Mouse (Mus musculus) myocyte (in vitro differentiated cells): ENCODE data around the gene D030056L22Rik. TPM values are rescaled to one million over a fixed set of nuclear protein-coding genes. Genes with fewer than 3 reads are reported as not detected.
A peak's percentile ranks its signal among the peaks of the same experiment; 100 is the strongest.

ENCODE experiments used
- H3K27me3 ChIP-seq: one replicate; pipeline ENCODE4 v1.6.1; 2011; ENCODE audit not compliant: control insufficient read depth, insufficient read depth, insufficient read length
- H3K36me3 ChIP-seq: one replicate; pipeline ENCODE4 v1.6.1; 2011; ENCODE audit not compliant: control insufficient read depth, insufficient read depth
- H3K4me2 ChIP-seq: one replicate; pipeline ENCODE4 v1.6.1; 2011; ENCODE audit warnings: low read depth, control low read depth
- H3K4me3 ChIP-seq: one replicate; pipeline ENCODE4 v1.5.1; 2011; ENCODE audit warnings: mild to moderate bottlenecking, control low read depth, moderate library complexity
- H3K79me2 ChIP-seq: one replicate; pipeline ENCODE4 v1.6.1; 2011; ENCODE audit not compliant: control insufficient read depth, insufficient read depth
- H3ac ChIP-seq: one replicate; pipeline ENCODE4 v1.6.1; 2011; ENCODE audit not compliant: control insufficient read depth, insufficient read length
- CEBPB ChIP-seq: IDR thresholded peaks from 2 replicates; pipeline ENCODE4 v1.6.1; 2011; ENCODE audit warnings: mild to moderate bottlenecking, moderate library complexity; ENCODE audit not compliant: poor library complexity, insufficient read depth, severe bottlenecking
- E2F4 ChIP-seq: IDR thresholded peaks from one replicate; pipeline ENCODE4 v1.6.1; 2011; ENCODE audit warnings: mild to moderate bottlenecking, control low read depth, moderate library complexity; ENCODE audit not compliant: insufficient read depth
- MAX ChIP-seq: IDR thresholded peaks from one replicate; pipeline ENCODE4 v1.6.1; 2011; ENCODE audit warnings: low read depth, mild to moderate bottlenecking, control low read depth
- MYOD1 ChIP-seq, 3 experiments: IDR thresholded peaks; one replicate each; pipeline ENCODE4 v1.6.1; 2011; ENCODE audit warnings: control low read depth in 2 of 3, low read depth in 2 of 3, mild to moderate bottlenecking in 2 of 3, moderate library complexity in 1 of 3; ENCODE audit not compliant: insufficient read length in 2 of 3, control insufficient read depth in 1 of 3
- MYOG ChIP-seq, 3 experiments: IDR thresholded peaks; one replicate each; pipeline ENCODE4 v1.6.1; 2011; ENCODE audit warnings: control low read depth in 2 of 3, low read depth in 2 of 3, mild to moderate bottlenecking in 2 of 3; ENCODE audit not compliant: insufficient read length in 2 of 3, control insufficient read depth in 1 of 3, insufficient read depth in 1 of 3
- POLR2A ChIP-seq: IDR thresholded peaks from one replicate; pipeline ENCODE4 v1.6.1; 2011; ENCODE audit warnings: low read depth, mild to moderate bottlenecking, control low read depth, moderate library complexity; ENCODE audit not compliant: insufficient read length
- POLR2AphosphoS2 ChIP-seq: IDR thresholded peaks from one replicate; pipeline ENCODE4 v1.6.1; 2011; ENCODE audit warnings: low read depth, control low read depth; ENCODE audit not compliant: insufficient read length
- REST ChIP-seq: IDR thresholded peaks from one replicate; pipeline ENCODE4 v1.6.1; 2011; ENCODE audit warnings: mild to moderate bottlenecking, control low read depth, moderate library complexity; ENCODE audit not compliant: insufficient read depth, insufficient read length
- SRF ChIP-seq: IDR thresholded peaks from one replicate; pipeline ENCODE4 v1.6.1; 2011; ENCODE audit warnings: low read depth; ENCODE audit not compliant: control insufficient read depth, insufficient read length
- TCF12 ChIP-seq: IDR thresholded peaks from one replicate; pipeline ENCODE4 v1.6.1; 2011; ENCODE audit warnings: mild to moderate bottlenecking, control low read depth; ENCODE audit not compliant: poor library complexity, insufficient read depth, severe bottlenecking
- TCF3 ChIP-seq: IDR thresholded peaks from one replicate; pipeline ENCODE4 v1.6.1; 2011; ENCODE audit warnings: low read depth, control low read depth; ENCODE audit not compliant: insufficient read length
- USF1 ChIP-seq: IDR thresholded peaks from one replicate; pipeline ENCODE4 v1.6.1; 2011; ENCODE audit warnings: low read depth, mild to moderate bottlenecking, control low read depth, moderate library complexity
- polyA plus RNA-seq: library from polyadenylated mRNA; unstranded; fragments of >200 nt; fragmentation: generic; extraction: Trizol; gene quantifications from one replicate; pipeline ENCODE4 v1.2.1, GENCODE M21; 2012; ENCODE audit warnings: missing spikeins

The D030056L22Rik gene
- polyA plus RNA-seq, 1 experiment: 10.4 TPM

DNA sequence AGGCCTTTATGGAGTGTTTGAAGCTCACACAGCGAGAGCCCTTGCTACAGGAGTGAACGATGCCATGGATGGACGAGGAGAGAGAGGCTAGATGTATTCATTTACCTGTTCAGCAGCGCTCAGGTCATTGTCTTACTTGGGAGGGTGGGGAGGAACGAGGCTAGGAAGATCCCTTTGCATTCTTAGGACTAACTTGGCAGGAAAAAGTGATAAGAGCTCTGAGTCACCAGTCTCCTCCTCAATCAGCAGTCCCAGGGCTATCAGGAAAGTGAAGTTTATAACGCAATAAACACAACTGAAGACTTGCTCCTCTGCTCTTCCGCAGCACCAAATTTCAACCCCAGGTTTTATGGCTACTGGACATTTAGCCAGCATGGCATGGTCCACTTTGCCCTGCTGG, 17.3 kb downstream of the D030056L22Rik start:
- H3K36me3 ChIP-seq: no peaks in the 10 kb centered on the region
- H3K27me3 ChIP-seq: no peaks in the 10 kb centered on the region
- no peaks in the 10 kb centered on the region for H3K79me2 ChIP-seq
- H3K4me3 ChIP-seq: no peak overlapping the region
- H3K4me2 ChIP-seq: no peak overlapping the region
- no peak overlapping the region for H3ac ChIP-seq
- TF ChIP-seq USF1: no peak
- no peak for TF ChIP-seq TCF3
- no peak for TF ChIP-seq E2F4
- no peak for TF ChIP-seq TCF12
- TF ChIP-seq MYOG (IDR thresholded peaks at IDR 0.05; ENCODE audit: control insufficient read depth in 1 of 3, insufficient read depth in 1 of 3, insufficient read length in 2 of 3, low read depth in 2 of 3): no peak
- no peak for TF ChIP-seq POLR2A
- no peak for TF ChIP-seq REST
- no peak for TF ChIP-seq SRF
- TF ChIP-seq CEBPB: no peak
- no peak for TF ChIP-seq MYOD1 (IDR thresholded peaks at IDR 0.05; ENCODE audit: control insufficient read depth in 1 of 3, insufficient read length in 2 of 3, low read depth in 2 of 3)
- no peak for TF ChIP-seq POLR2AphosphoS2
- no peak for TF ChIP-seq MAX

- Histone ChIP-seq H3K36me3 (no peaks in the 10 kb centered on the region), H3K27me3 (no peaks in the 10 kb centered on the region), H3ac (no peak overlapping the region), H3K4me2 (no peak overlapping the region), H3K4me3 (no peak overlapping the region), H3K79me2 (no peaks in the 10 kb centered on the region)
- TF ChIP-seq TCF12 (no peak), POLR2A (no peak), SRF (no peak), POLR2AphosphoS2 (no peak), TCF3 (no peak), CEBPB (no peak), MYOG (IDR thresholded peaks at IDR 0.05; ENCODE audit: control insufficient read depth in 1 of 3, insufficient read depth in 1 of 3, insufficient read length in 2 of 3, low read depth in 2 of 3) (no peak), MAX (no peak), USF1 (no peak), REST (no peak), MYOD1 (IDR thresholded peaks at IDR 0.05; ENCODE audit: control insufficient read depth in 1 of 3, insufficient read length in 2 of 3, low read depth in 2 of 3) (no peak), E2F4 (no peak)
These were observed 18.1 kb downstream of the D030056L22Rik start for GRCm38 (mm10) chr19:18731077-18731476.

- Histone ChIP-seq H3K79me2 (no peaks in the 10 kb centered on the region), H3ac (no peak overlapping the region), H3K4me3 (no peak overlapping the region), H3K27me3 (no peaks in the 10 kb centered on the region), H3K4me2 (no peak overlapping the region), H3K36me3 (no peaks in the 10 kb centered on the region)
- TF ChIP-seq POLR2AphosphoS2: no peak
- no peak for TF ChIP-seq CEBPB
- TF ChIP-seq MAX: no peak
- no peak for TF ChIP-seq REST
- TF ChIP-seq MYOD1 (IDR thresholded peaks at IDR 0.05; ENCODE audit: control insufficient read depth in 1 of 3, insufficient read length in 2 of 3, low read depth in 2 of 3): no peak
- no peak for TF ChIP-seq MYOG (IDR thresholded peaks at IDR 0.05; ENCODE audit: control insufficient read depth in 1 of 3, insufficient read depth in 1 of 3, insufficient read length in 2 of 3, low read depth in 2 of 3)
- no peak for TF ChIP-seq TCF12
- TF ChIP-seq POLR2A: no peak
- TF ChIP-seq TCF3: no peak
- TF ChIP-seq SRF: no peak
- no peak for TF ChIP-seq USF1
- no peak for TF ChIP-seq E2F4
These were observed 22.9 kb downstream of the D030056L22Rik start for GRCm38 (mm10) chr19:18735901-18736300.

DNA sequence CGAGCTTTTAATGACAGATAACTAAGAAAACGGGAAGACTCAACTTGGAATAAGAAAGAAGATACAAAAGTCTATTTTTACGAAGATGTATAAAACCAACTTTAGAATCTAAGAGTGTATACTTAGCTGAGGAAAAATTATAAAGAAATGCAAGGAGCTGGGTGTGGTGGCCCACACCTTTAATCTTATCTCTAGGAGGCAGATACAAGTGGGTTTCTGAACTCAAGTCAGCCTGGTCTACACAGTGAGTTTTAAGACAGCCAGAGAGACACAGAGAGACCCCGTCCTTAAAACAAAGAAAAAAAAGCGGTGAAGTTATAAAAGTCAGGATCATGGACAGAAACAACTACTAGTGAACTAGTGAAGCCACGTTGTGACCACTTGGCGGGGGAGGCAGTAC, 26.2 kb downstream of the D030056L22Rik start:
- Histone ChIP-seq H3K27me3 (no peaks in the 10 kb centered on the region), H3K79me2 (no peaks in the 10 kb centered on the region), H3K4me2 (no peak overlapping the region), H3K4me3 (no peak overlapping the region), H3ac (no peak overlapping the region), H3K36me3 (no peaks in the 10 kb centered on the region)
- TF ChIP-seq E2F4 (no peak), MYOD1 (IDR thresholded peaks at IDR 0.05; ENCODE audit: control insufficient read depth in 1 of 3, insufficient read length in 2 of 3, low read depth in 2 of 3) (no peak), TCF12 (no peak), POLR2A (no peak), MYOG (IDR thresholded peaks at IDR 0.05; ENCODE audit: control insufficient read depth in 1 of 3, insufficient read depth in 1 of 3, insufficient read length in 2 of 3, low read depth in 2 of 3) (no peak), CEBPB (no peak), MAX (no peak), USF1 (no peak), SRF (no peak), TCF3 (no peak), REST (no peak), POLR2AphosphoS2 (no peak)

- H3ac ChIP-seq: no peak overlapping the region
- H3K4me2 ChIP-seq: no peak overlapping the region
- no peak overlapping the region for H3K4me3 ChIP-seq
- no peaks in the 10 kb centered on the region for H3K36me3 ChIP-seq
- H3K27me3 ChIP-seq: no peaks in the 10 kb centered on the region
- no peaks in the 10 kb centered on the region for H3K79me2 ChIP-seq
- TF ChIP-seq POLR2AphosphoS2 (no peak), USF1 (no peak), SRF (no peak), CEBPB (peak; percentile 59), REST (no peak), E2F4 (no peak), POLR2A (no peak), TCF12 (no peak)
These were observed 31.0 kb downstream of the D030056L22Rik start for GRCm38 (mm10) chr19:18743946-18744345.
